Mouse (Mus musculus) layer of hippocampus, postnatal 10 days (tissue): ENCODE results near the gene Hpcal1. TPM values are rescaled to one million over a fixed set of nuclear protein-coding genes. Genes with fewer than 3 reads are reported as not detected.
"Not testable (repeated sequence)": the region's sequence is repeated elsewhere in the genome, so short reads cannot be mapped to it uniquely, and the experiment has no call there.

Source experiments
- DNase-seq, 2 experiments: peaks; one replicate each; pipeline ENCODE4 v3.0.0; 2021; ENCODE audit warnings: low spot score in 2 of 2
- total RNA-seq, 2 experiments: library from RNA; stranded (reverse); gene quantifications; 2 replicates each; pipeline ENCODE4 v1.2.3; 2021

Gene Hpcal1
- total RNA-seq, 2 experiments from 2014 or later, result 41.4 to 44.5 TPM

GRCm38 (mm10) chr12:17770538-17770937 is 79.9 kb downstream of the Hpcal1 start:
- no peak for DNase-seq

GRCm38 (mm10) chr12:17773721-17774120 is 83.1 kb downstream of the Hpcal1 start:
- not testable (repeated sequence) for DNase-seq

- not testable (repeated sequence) for DNase-seq
These were observed 84.2 kb downstream of the Hpcal1 start for GRCm38 (mm10) chr12:17774842-17775241.

GRCm38 (mm10) chr12:17778320-17778719 is 87.7 kb downstream of the Hpcal1 start:
- peak; percentile 18 to 42 for DNase-seq

- DNase-seq, result no peak
These were observed 88.4 kb downstream of the Hpcal1 start for GRCm38 (mm10) chr12:17779093-17779492.

GRCm38 (mm10) chr12:17789486-17789885 is 98.8 kb downstream of the Hpcal1 start:
- DNase-seq, result no peak

- DNase-seq, result no peak
These were observed 100.5 kb downstream of the Hpcal1 start for GRCm38 (mm10) chr12:17791111-17791510.

GRCm38 (mm10) chr12:17792756-17793155 is 102.1 kb downstream of the Hpcal1 start:
- no peak for DNase-seq

GRCm38 (mm10) chr12:17795660-17796278 is 105.1 kb downstream of the Hpcal1 start:
- DNase-seq, result peak; percentile 58 to 70

- DNase-seq, result not testable (repeated sequence)
These were observed 107.6 kb downstream of the Hpcal1 start for GRCm38 (mm10) chr12:17798261-17798660.

GRCm38 (mm10) chr12:17808542-17808941 is 117.9 kb downstream of the Hpcal1 start:
- DNase-seq, result peak; percentile 75 to 82

GRCm38 (mm10) chr12:17835279-17835678 is 144.6 kb downstream of the Hpcal1 start:
- not testable (repeated sequence) for DNase-seq

Other genes starting within 250 kb of the Hpcal1 start
- gene Odc1, start 146.1 kb upstream of the Hpcal1 start, total RNA-seq, result 10 to 100 TPM; 92.5 to 94.8 TPM